Comparison of ENCODE assay signal across 8 mouse cellular contexts in the genomic region with DNA sequence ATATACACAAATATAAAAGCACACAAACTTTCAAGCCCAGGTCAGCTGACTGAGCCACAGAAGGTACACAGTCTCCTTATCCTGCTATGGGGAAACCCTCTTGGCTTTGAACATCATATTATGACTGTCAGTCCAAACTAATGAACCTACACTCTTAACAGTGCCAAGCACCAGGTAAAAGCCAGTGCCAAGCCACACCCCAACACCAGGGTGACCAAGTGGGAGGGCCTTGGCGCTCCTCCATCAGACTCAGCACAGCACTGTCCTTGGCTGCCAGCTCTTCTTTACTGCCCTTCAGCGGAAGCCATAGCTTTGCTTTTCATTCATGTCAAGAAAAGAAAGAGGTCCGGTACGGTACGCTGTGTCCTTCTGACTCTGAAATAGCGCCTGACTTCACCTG. TPM values are rescaled to one million over a fixed set of nuclear protein-coding genes. Genes with fewer than 3 reads are reported as not detected.
DNase-seq lines count a peak whose midpoint lies in the region.

No protein-coding gene starts in this region.

- intact Hi-C loops in heart, postnatal 25 days (cut with DNase I), result loop anchor here (5.0 kb wide), 2 partner anchors 40 to 100 kb away; no protein-coding TSS in a partner anchor

- peak; percentile 17 to 36 for DNase-seq in spleen, postnatal 36 days (ENCODE audit: low spot score in 2 of 2)
- DNase-seq in spleen, adult 18-20 months, result no peak
- DNase-seq in cerebellum, adult 9-10 months, result peak; percentile 81
- peak; percentile 30 for DNase-seq in heart, postnatal 25 days (ENCODE audit: low spot score)
- DNase-seq in lung, postnatal 25 days (ENCODE audit: low spot score), result peak; percentile 60
- DNase-seq in right cerebral cortex, postnatal 25 days, result no peak
- DNase-seq in c-Kit-positive CD71-positive TER-119-positive erythroid progenitor cells, embryonic 14.5 days (ENCODE audit: low spot score), result no peak
- DNase-seq in thymus, postnatal 36 days, result no peak

RNA-seq across cellular contexts. Expression of gene Utrn, which starts 51.8 kb away (rescaled TPM):
- 10 to 100 TPM; 67.1 to 69.4 TPM for total RNA-seq in heart, postnatal 25 days (2021)

Comparison
In these comparisons a context has a peak if more than half of its experiments do, and no peak if none do; other contexts are left out.
1. DNase-seq: peak in spleen, postnatal 36 days (2 of 2), cerebellum, adult 9-10 months (single experiment), heart, postnatal 25 days (single experiment) and lung, postnatal 25 days (single experiment); none in spleen, adult 18-20 months (0 of 2), right cerebral cortex, postnatal 25 days (single experiment), c-Kit-positive CD71-positive TER-119-positive erythroid progenitor cells, embryonic 14.5 days (single experiment) and thymus, postnatal 36 days (0 of 2).